Mouse (Mus musculus) megakaryocyte progenitor cell, adult 5-6 weeks (primary cell): ENCODE results near the gene Pkp4. TPM values are rescaled to one million over a fixed set of nuclear protein-coding genes. Genes with fewer than 3 reads are reported as not detected.

Experiments
- ATAC-seq: replicated peaks from 2 replicates; pipeline ENCODE4 v1.8.0; 2016; ENCODE audit warnings: mild to moderate bottlenecking, moderate TSS enrichment, inconsistent platforms; ENCODE audit not compliant: poor library complexity
- total RNA-seq, 2 experiments: library from RNA; stranded (forward) in 1 of 2; stranded (reverse) in 1 of 2; fragments of 157-497, 149-512 nt in 1 of 2; fragments of 200-1000 nt in 1 of 2; gene quantifications; 2 replicates each; pipeline versions ENCODE4 v1.2.3 to v1.2.4; 2015 to 2017

Gene Pkp4
- total RNA-seq, 2 experiments from 2014 or later: 14.3 to 22.2 TPM

DNA sequence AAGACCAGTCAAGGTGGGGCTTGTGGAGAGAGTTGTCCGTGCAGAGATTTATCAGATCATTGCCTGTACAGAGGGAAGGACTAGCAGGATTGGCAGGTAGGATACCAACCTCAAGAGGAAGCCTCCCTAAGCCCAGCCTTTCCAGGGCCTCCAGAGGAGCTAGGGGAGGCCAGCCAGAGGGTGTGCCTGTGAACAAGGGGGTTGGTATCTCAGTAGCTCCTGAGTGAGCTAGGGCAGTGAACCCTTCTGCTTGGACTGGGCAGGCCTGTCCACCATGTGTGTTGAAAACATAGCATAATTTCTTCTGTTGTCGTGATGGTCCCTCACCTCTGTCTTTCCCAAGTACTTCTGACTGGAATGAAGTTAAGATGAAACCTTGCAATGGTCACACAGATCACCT lies 100.6 kb downstream of the Pkp4 start:
- ATAC-seq: no peak

DNA sequence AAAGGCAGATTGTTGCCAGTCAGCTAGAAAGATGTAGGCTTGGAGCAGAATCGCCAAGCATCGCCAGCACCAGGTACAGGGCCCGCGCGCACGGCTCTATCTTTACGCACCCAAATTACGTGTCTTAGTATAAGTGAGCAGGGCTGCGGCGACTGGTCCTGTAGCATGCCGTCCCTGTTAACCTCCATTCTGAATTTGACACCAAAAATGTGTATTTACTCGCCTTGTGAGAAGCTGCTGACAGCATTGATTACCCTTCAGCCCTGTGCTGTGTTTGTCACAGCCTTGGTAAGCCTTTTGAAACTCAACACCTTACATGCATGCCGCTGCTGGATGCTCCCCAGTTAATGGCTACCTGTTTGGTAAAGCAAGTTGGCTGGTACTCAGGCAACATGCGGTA lies 105.8 kb downstream of the Pkp4 start:
- ATAC-seq: no peak

DNA sequence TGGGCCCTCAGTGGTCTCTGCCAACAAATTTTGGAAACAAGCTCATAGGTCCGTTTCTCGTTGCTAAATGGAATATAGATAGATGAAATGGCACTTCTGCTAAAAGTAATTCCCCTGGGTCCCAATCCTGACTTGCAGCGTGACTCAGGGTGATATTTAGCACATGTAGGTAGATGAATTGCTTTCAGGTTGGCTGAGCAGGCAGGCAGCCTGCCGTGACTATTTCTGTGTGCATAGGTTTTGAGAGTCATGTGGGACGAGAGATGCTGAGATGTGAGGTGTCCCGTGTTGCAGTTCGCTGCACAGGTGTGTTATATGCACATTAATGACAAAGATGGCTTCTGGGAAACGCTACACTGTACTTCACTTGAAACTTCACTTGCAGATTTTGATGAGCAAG lies 111.2 kb downstream of the Pkp4 start:
- ATAC-seq: no peak

DNA sequence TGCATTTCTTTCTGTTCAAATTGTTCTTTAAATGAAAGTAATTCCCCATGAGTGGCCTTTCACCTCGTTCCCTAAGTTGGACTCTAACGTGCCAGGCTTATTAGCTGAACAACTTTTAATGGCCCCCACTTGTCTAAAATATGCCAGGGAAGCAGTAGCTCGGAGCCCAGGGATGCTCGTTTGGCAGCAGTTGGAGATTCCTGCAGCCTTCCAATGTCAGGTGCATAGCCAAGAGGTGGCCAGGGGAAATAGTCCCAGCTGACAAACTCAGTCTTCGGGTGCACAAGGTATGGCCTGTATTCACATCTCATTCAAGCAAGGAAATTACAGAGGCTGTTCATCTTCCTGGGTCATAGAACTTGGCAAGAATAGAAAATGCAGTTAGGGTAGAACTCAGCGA lies 112.1 kb downstream of the Pkp4 start:
- no peak for ATAC-seq

DNA sequence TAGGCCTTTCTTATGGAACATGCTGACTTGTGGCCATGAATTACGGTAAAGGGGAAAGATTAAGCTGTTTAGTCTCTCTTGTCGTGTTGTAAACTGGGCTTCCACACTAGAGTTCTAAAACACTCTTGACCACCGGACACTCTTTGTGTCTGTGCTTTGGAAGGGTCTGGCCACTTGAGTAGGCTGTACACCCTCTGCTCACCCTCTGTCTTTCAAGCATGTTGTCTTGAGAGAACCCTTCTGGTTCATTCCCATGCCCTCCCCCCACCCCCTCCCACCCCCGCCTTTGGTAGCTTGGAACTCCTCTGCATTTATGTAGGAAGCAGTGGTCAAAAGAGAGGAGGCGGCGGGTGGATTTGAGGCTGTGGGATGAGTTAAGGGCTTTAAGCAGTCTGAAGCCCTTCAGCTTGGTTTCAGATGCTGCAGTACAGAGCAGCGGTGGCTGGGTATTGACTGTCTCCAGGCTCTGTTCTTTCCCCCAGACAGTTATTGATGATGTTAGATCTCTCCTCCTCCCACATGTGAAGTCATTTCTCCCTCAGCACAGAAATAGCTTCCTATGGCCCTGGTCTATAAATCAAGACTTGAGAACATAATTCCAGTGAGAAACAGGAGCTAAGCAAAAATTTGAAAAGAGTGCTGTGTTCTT lies 120.4 kb downstream of the Pkp4 start:
- no peak for ATAC-seq

DNA sequence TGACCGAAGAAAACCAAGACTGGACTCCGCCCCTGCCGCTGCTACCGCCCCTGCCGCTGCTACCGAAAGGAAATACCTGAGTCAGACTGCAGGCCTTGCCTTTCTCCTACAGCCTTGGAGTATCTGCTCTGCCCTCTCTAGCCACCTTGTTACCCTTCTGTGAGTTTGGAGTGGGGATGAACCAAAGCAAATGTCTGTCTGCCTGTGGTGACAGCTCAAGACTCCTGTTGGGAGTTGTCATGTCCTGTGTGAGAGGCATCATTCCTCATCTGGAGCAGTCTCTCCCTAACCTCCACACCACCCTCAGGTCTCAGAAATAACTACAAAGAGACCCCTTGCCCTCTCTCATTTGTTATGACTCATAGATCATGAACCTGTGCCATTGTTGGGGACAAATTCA lies 122.3 kb downstream of the Pkp4 start:
- ATAC-seq: no peak

DNA sequence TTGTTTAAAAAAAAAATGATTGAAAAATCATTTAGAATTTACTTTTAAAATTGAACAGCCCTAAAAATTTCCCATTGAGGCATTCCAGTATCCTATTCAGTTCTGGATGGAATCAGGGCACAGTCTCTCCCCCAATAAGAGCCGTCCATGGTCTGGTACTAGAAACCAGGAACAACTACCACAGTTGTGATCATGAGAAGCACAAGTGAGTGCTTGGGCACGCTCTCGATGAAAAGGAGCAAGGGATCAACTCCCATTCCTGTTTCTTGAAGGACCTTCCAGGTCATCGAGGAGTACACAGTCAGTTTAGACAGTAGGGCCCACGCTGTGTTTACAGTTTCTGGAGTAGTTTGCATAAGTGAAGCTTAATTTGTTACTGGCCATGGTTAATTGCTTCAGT lies 123.6 kb downstream of the Pkp4 start:
- ATAC-seq: no peak

DNA sequence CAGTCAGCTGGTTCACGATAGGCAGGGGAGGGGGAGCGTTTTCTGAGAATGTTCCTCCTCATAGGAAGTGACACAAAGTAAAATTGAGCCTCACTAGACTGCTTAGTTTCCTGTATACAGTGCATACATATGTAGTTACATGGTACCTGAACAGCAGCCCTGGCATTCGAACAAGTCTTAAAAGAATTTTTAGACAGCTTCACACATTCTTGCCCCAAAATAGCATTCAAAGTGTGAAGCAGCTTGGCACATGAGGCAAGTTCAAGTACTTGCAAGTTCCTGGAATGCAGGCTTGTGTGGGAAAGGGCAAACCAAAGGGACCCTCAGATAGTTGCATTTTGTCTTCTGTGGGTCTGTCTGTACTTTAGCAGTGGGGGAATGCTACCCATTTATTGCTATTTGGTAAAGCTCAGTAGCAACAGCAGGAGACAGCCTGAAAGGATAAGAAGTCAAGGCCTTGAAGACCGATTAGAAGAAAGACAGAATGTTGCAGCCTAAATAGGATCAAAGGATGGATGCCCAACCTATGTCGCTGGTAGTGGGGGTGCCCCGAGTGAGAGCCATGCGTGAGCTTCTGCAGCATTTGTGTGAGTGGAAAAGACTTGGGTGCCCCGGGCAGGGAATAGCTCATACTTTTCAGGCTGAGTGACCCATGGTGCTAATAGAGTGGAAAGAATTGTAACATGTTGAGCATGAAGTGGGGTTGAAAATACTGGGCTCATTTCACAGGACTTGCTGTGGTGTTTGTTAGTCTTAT lies 124.3 kb downstream of the Pkp4 start:
- no peak for ATAC-seq

DNA sequence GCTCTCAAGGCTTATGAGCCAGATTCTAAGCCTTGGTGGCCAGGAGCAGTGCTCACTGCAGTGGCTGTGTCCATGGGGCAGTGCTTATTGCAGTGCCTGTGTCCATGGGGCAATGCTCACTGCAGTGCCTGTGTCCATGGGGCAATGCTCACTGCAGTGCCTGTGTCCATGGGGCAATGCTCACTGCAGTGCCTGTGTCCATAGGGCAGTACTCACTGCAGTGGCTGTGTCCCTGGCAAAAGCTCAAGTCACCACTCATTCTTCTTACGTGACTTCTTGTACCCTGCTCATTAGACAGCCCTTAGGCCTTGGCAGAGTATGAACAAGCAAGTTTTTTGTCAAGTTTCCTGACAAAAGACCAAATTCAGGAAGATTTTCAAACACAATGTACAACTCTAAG lies 124.9 kb downstream of the Pkp4 start:
- no peak for ATAC-seq

DNA sequence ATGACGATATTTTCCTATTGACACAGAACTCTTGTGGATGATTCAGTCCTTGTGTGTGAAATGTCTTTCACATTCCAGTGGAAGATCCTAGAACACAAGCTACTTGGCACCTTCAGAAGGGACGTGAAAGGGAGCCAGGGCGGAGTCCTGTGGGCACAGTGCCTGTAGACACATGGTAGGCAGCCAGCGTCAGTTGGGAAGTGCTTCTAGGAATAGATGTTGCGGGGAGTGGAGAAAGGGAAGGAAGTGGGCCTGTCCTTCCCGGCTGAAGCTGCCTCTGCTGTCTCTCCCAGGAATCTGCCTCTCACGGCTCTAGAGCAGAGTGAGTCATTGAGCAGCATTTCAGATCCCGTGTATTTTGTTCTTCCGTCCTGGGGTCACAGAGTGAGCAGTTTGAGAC lies 125.6 kb downstream of the Pkp4 start:
- no peak for ATAC-seq

DNA sequence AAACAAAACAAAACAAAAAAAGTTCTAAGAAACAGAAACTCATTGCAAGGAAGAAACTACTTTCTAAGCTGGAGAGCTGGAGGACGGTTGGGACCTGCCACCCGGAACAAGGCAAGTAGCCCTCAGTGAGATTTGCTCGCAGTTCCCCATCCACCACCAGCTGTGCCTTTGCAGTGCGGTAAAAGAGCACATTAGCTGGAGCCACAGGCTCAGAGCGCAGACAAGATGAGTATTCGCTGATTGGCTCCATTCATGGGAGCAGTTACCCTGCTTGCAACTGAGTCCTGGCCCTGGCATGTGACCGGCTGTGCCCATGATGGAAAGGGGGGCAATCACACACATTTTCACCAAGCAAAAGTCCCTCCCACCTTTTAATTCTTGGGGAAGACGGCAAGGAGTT lies 127.0 kb downstream of the Pkp4 start:
- ATAC-seq: peak; percentile 29; the same call in 1 of the 2 replicates

DNA sequence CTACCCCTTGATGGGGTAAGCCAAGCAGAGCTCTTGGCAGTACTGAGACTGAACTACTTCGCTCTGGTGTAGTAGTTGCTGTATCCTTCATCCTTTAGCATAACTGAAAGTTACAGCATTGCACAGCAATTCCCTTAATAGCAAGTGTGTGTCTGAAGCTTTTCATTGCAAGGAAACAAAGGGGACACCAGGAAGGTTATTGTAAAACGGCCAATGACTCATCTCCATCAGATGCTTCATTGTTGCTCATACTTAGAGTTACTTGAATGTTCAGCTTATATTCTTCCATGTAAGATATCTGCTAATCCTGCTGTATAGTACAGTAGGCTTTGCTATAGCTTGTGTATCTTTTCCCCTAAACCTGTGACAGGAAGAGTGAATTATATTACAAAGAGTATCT lies 128.8 kb downstream of the Pkp4 start:
- no peak for ATAC-seq

DNA sequence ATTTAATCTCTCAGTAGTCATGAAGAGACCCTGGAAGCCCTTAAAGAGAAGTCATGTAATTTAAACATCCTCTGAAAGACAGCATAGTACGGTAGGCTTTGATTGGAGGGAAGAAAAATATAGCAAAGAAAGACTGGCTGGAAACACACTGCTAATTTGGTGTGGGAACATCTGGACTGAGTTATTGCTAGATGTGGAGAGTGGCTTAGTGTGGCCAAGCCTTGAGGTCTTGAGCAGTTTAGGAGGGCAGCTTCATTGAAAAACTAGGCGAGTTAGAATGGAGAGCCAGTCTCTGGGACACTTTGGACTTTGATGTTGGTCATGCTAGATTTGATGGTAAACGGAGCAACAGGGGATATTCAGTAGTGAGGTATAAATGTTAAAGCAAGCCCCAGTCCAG lies 129.7 kb downstream of the Pkp4 start:
- ATAC-seq: no peak

DNA sequence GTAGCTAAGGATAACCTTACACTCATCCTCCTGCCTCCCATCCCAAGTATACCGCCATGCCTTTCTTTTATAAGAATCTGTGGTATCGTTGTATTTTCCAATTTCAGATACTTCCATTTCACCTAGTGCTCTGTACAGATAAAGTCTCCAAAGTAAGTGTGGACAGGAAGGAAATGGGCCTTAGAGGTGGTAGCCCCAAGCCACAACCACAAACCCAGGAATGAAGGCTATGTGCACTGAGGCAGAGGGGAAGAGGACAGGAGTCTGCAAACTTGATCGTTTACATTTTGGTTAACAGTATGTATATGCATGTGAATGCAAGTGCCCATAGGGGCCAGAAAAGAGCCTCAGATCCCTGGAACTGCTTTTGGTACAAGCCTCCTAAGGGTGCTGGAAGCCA lies 139.2 kb downstream of the Pkp4 start:
- no peak for ATAC-seq

DNA sequence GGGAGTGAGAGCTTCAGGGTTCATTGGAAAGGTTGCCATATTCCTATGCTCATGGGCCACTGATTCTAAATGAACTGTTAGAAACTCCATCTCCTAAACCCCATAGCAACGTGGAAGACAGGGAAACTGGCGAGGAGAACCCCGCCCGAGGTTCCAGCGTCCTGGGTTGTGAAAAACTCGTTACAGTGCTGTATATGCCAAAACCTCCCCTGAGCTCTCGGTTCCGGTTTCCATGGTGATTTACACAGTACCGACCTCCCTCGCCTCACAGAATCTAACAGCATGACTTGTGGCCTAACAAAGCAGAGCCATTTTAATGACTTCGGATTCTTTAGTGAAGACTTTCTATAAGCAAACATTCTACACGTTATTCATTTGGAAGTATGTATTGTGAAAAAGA lies 141.0 kb downstream of the Pkp4 start:
- ATAC-seq: no peak

DNA sequence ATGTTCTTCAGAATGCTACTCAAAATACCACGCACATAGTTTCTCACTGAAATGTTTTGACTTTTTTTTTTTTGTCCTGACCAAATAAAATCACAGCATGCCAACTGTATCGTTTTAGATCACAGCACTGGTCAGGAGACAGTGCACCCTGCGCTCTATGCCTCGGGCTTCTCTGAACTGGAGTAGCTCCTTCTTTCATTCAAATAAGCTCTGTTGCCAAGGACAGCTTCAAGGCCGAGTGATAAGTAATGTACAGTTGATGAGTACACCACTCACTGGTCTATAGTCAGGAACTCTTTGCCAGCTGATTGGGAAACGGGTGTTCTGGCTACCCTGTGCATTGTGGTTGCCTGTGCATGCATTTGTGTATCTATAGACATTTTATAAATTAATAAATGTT lies 141.8 kb downstream of the Pkp4 start:
- no peak for ATAC-seq

DNA sequence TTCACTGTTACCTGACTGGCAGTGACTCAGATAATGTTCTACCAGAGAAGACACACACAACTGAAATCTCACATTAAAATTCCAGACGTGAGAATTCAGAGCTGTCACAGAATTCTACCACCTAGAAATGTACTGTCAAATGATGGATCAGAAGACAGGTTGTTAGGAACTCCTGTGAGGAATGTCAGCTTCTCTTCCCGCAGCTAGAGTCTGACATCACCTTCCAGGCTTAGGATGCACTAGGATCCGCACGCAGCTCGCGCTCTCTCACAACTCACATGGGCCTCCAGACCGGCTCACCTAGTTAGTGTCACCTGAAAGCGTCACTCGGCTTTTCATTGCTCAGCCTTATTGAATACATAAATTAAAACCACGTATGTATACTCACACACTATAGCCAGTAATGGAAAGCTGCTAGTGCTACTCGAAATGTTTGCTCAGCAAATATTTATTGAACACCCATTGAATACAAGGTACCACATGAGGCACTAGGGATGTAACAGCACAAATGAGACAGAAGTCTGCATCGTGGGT lies 142.9 kb downstream of the Pkp4 start:
- ATAC-seq: no peak

DNA sequence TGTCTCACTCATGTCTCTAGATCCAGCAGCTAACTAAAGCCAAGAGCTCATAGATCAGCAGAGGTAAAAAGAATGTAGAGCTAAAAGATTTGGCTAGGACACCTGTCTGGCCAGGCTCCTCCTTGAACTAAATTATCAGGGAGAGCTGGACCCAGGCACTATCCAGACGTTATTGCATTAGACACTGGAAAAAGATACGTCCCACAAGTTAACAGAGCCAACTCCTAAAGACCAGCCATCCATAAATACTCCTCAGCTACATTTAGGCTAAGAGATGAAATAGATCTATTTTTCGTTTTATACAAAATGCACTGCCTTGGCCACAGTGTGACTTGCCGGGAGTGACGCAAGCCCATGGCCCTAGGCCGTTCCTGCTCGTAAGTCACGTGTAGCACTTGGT lies 146.7 kb downstream of the Pkp4 start:
- no peak for ATAC-seq

DNA sequence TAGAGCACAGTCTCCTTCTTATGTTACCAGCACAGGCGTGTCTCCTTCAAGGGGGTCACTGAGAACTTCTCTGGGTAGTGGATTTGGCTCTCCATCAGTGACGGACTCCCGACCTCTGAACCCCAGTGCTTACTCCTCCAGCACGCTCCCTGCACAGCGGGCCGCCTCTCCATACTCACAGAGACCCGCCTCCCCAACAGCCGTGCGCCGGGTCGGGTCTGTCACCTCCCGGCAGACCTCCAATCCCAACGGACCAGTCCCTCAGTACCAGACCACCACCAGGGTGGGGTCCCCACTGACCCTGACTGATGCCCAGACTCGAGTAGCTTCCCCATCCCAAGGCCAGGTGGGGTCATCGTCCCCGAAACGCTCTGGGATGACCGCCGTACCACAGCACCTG lies 147.4 kb downstream of the Pkp4 start:
- no peak for ATAC-seq

DNA sequence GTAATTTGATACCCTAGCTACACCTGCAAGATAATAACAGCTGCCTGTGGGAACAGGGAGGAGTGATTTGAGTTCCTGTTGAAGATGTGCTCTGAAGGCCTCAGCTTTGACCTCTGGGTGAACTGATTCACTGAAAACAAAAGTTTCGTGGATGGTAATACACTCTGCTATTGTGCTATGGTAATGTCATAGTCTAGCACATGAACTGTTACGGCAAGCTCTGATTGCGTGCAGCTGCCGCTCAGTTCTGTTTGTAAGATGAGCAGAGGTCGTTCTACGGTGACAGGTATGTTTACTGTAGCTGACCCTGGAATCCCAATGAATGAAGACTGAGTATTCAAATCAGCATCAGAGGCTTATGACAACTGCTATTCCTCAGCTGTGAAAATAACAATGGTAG lies 152.6 kb downstream of the Pkp4 start:
- no peak for ATAC-seq

DNA sequence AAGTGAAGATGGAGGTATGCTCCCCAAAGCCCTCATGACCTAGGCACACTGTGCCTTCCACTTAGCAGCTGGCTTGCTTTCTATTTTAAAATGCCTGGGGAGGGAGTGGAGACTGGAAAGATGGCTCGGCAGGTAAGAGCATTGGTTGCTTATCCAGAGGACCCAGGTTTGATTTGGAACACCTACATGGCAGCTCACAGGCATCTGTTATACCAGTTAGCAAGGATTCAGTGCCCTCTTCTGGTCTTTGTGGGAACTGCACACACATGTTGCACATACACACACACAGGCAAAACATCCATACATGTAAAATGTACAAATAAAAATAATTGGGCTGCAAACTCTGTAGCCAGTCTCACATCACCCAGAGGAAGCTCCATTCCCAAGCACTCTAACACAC lies 158.0 kb downstream of the Pkp4 start:
- ATAC-seq: no peak

DNA sequence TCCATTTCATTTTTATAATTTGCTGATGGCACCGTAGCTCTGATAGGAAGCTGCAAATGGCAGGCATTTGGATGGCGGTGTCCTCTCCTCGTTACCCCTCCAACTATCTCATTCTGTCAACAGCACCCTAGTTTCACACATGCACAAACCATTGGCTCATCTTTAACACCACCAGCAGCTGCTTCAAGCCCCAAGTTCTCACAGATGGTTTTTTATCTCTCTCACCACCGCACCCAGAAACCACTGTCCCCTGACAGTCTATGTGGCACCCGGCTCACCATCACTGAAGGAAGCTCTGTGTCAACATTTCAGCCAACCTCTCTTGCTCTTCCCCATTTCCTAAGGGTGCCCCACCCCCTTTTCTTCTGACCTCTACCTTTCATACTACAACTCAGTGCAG lies 167.3 kb downstream of the Pkp4 start:
- ATAC-seq: peak; percentile 69

DNA sequence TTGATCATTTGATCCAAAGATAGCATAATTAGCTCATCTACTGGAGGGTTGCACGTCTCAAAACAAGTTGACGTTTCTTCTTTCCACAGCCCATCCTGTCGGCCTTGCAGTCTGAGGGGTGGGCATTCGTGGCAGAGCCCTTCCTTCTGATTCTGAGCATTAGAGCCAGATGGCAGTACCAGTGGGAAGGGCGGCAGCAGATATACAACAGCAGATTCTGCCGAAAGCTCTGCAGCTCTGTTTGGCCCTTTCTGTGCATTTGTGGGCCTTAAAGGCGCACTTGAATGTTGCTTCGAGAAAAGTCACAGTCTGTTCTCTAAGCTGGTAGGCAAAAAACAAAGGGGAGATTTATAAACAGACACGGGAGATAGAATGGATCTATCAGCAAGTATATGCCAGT lies 170.4 kb downstream of the Pkp4 start:
- ATAC-seq: no peak
